Mouse (Mus musculus) liver, embryonic 16.5 days (tissue): ENCODE measurements around the gene Man2a1. TPM values are rescaled to one million over a fixed set of nuclear protein-coding genes. Genes with fewer than 3 reads are reported as not detected.

ENCODE experiments used
- ATAC-seq: fragments of 200-750 bp; cut with Nextera tagmentation; 2 replicates; pipeline ENCODE4 v1.8.0; 2017; ENCODE audit warnings: low read depth, mild to moderate bottlenecking, moderate number of reproducible peaks, moderate library complexity
- H3K27ac ChIP-seq: fragments of 300-500 bp; sonication (generic); 2 replicates; pipeline ENCODE4 v1.5.1; 2014; ENCODE audit warnings: mild to moderate bottlenecking, low read length
- H3K27me3 ChIP-seq: fragments of 300-500 bp; sonication (generic); 2 replicates; pipeline ENCODE4 v1.6.1; 2014; ENCODE audit warnings: low read depth, low read length, mixed read lengths; ENCODE audit not compliant: control insufficient read depth, insufficient read depth
- H3K36me3 ChIP-seq: fragments of 300-500 bp; sonication (generic); 2 replicates; pipeline ENCODE4 v1.6.1; 2014; ENCODE audit warnings: mild to moderate bottlenecking; ENCODE audit not compliant: control insufficient read depth, insufficient read depth
- H3K4me1 ChIP-seq: fragments of 300-500 bp; sonication (generic); 2 replicates; pipeline ENCODE4 v1.6.1; 2014; ENCODE audit warnings: low read depth, low read length, mixed read lengths; ENCODE audit not compliant: control insufficient read depth
- H3K4me2 ChIP-seq: fragments of 300-500 bp; sonication (generic); 2 replicates; pipeline ENCODE4 v1.6.1; 2014; ENCODE audit warnings: low read depth, low read length, mixed read lengths
- H3K4me3 ChIP-seq: fragments of 300-500 bp; sonication (generic); 2 replicates; pipeline ENCODE4 v1.5.1; 2014; ENCODE audit warnings: low read depth, mild to moderate bottlenecking, low read length
- H3K9ac ChIP-seq: fragments of 300-500 bp; sonication (generic); 2 replicates; pipeline ENCODE4 v1.6.1; 2014; ENCODE audit warnings: low read depth, low read length
- H3K9me3 ChIP-seq: fragments of 300-500 bp; sonication (generic); replicated peaks from 2 replicates; pipeline ENCODE4 v1.6.1; 2016; ENCODE audit warnings: low read length; ENCODE audit not compliant: control insufficient read depth
- WGBS: fragments of 180-500 bp; shearing (Covaris S2); extraction: QIAGEN DNeasy Blood & Tissue Kit; methylation state at CpG from one replicate; pipeline ENCODE4 v1.1.7; 2014; ENCODE audit not compliant: insufficient replicate concordance; 5-methylcytosine and 5-hydroxymethylcytosine counted together
- polyA plus RNA-seq: library from polyadenylated mRNA; unstranded; fragments of >200 nt; fragmentation: Nextera tagmentation; extraction: Ambion mirVana; gene quantifications from 2 replicates; pipeline ENCODE4 v1.2.1, GENCODE M21; 2015

The Man2a1 gene
- polyA plus RNA-seq, 1 experiment from 2014 or later, result 6.3 TPM

DNA sequence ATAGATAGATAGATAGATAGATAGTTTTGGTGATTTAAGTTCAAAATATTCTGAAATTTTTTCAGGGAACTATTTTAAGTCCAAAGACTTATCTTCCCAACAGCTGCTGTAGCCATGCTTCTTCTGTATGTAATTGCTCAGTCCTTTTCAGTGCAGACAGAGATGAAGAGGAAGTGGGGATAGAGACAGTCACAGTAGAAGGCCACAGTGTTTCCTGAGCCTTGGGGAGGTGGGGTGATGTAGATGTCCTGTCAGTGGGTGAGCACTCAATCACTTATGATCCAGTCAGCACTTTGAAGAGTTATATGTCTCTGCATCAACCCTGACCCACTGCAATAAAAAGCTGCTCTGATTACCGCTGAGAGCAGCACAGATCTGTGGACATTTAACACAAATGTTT, 122.6 kb downstream of the Man2a1 start:
- H3K27ac ChIP-seq, result no peak overlapping the region
- H3K9ac ChIP-seq, result no peak overlapping the region
- H3K4me3 ChIP-seq, result no peak overlapping the region
- H3K27me3 ChIP-seq, result no peaks in the 10 kb centered on the region
- H3K9me3 ChIP-seq, result no peaks in the 10 kb centered on the region
- H3K4me2 ChIP-seq, result no peak overlapping the region
- H3K36me3 ChIP-seq, result no peaks in the 10 kb centered on the region
- ATAC-seq, result no peak
- 38% methylated on average over 1 of the region's 1 CpGs for WGBS
- no peaks in the 10 kb centered on the region for H3K4me1 ChIP-seq

DNA sequence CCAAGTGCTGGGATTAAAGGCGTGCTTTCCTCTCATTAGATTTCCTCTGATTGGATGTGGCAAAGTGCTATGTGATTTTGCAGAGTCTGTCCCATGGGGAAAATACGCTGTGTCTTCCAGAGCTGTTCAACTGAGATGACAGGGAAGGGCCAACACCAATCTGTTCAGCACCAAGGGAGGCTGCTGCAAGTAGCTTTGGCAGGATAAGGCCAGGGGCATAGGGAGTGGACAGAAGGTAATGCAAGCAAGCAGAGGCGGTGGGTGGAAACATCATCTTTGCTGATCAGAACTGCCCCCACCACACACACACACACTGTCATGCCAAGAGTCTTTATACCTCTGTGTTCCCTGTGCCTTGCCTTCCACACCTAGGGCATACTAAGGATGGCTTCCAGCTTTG, 124.7 kb downstream of the Man2a1 start:
- H3K4me3 ChIP-seq, result no peak overlapping the region
- H3K4me1 ChIP-seq, result no peaks in the 10 kb centered on the region
- ATAC-seq, result no peak
- 75% methylated on average over 3 of the region's 3 CpGs for WGBS
- H3K9me3 ChIP-seq, result no peaks in the 10 kb centered on the region
- no peaks in the 10 kb centered on the region for H3K27me3 ChIP-seq
- H3K4me2 ChIP-seq, result no peak overlapping the region
- H3K36me3 ChIP-seq, result no peaks in the 10 kb centered on the region
- no peak overlapping the region for H3K27ac ChIP-seq
- H3K9ac ChIP-seq, result no peak overlapping the region

DNA sequence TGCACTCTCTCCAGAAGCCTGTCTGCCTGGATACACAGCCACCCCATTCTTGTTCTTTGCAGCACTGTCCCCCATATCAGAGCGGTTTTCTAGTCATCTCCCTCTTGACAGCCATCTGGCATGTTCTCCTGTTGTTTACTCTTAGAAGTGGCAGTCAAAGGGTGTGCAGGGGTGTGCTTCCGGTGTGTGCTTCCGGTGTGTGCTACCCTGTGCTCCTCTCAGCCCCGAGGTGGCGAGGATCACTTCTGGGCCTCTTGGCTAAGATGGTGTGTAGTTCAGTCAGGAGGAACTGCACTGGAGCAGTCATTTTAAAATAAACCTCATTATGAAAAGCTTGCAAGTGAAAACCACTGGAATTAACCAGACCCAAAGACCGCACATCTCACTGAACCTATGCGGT, 125.5 kb downstream of the Man2a1 start:
- H3K4me2 ChIP-seq, result no peak overlapping the region
- no peaks in the 10 kb centered on the region for H3K27me3 ChIP-seq
- H3K36me3 ChIP-seq, result no peaks in the 10 kb centered on the region
- WGBS, result 67% methylated on average over 7 of the region's 7 CpGs
- no peaks in the 10 kb centered on the region for H3K9me3 ChIP-seq
- H3K9ac ChIP-seq, result no peak overlapping the region
- no peak for ATAC-seq
- no peaks in the 10 kb centered on the region for H3K4me1 ChIP-seq
- H3K27ac ChIP-seq, result no peak overlapping the region
- no peak overlapping the region for H3K4me3 ChIP-seq

DNA sequence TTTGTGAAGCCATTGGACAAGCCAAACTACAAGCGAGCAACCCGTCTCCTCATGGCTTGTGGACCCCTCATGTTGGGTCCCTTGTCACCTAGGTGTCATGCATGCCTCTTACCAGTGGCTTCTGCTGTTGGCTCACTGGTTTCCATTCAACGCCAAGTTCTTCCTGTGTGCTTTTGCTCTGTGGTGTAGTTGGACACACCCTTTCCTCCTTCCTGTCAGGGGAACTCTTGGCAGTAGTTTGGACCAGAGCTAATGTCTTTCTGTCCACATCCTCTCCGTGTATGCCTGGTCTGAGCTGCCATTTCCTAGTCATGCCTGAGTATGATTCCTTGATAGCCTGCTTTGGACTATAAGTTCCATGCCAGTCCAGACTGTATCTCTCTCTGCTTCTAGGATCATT, 135.0 kb downstream of the Man2a1 start:
- no peaks in the 10 kb centered on the region for H3K27me3 ChIP-seq
- no peak for ATAC-seq
- H3K9ac ChIP-seq, result no peak overlapping the region
- H3K36me3 ChIP-seq, result peaks cover 7% of the 10 kb centered on the region; the same call in 1 of the 2 replicates
- H3K4me2 ChIP-seq, result no peak overlapping the region
- H3K27ac ChIP-seq, result no peak overlapping the region
- H3K4me1 ChIP-seq, result no peaks in the 10 kb centered on the region; the same call in 1 of the 2 replicates
- no peaks in the 10 kb centered on the region for H3K9me3 ChIP-seq
- no peak overlapping the region for H3K4me3 ChIP-seq
- WGBS, result 50% methylated on average over 4 of the region's 4 CpGs

DNA sequence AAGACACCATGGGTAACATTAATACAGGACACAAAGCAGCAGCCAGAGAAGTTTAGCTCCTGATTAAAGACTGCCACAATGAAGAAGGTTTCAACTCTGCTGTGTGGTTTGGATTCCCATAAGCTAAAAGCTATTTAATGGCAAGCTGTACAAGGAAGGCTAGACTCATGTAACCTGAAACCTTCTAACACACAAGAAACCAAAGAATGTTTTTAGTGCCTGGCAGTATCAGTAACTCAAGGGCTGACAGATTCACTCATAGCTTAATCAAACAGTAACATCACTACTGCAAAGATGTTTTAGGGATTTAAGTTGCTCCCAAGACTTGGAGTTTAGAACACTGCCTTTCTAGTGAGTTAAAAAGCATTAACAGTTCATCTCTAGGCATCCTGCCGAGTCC, 137.4 kb downstream of the Man2a1 start:
- H3K36me3 ChIP-seq, result peaks cover 7% of the 10 kb centered on the region

DNA sequence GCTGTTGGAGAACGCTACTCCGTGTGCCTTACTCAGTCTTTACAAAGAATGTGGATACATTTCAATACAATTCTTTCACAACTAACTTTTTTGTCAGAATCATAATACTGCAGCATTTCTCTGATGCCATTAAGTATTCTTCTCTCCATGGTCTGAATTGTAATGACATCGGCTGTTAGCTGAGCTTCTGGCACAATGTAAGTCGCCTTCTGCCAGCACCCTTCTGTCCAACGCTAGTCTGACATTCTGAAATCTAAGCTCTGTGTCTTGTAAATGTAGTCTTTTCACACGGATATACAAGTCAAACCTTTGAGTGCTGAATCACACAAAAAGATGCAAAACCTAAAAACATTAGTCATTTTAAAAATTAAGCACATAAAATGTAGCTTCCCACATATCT, 138.6 kb downstream of the Man2a1 start:
- Histone ChIP-seq H3K27me3 (no peaks in the 10 kb centered on the region), H3K4me2 (no peak overlapping the region), H3K36me3 (peaks cover 3% of the 10 kb centered on the region), H3K9me3 (no peaks in the 10 kb centered on the region), H3K4me3 (no peak overlapping the region), H3K4me1 (no peaks in the 10 kb centered on the region; the same call in 1 of the 2 replicates), H3K27ac (no peak overlapping the region), H3K9ac (no peak overlapping the region)
- WGBS, result 85% methylated on average over 6 of the region's 6 CpGs
- no peak for ATAC-seq

More for the DNA sequence above, 137.4 kb downstream of the Man2a1 start:
- 57% methylated on average over 1 of the region's 1 CpGs for whole genome bisulfite sequencing
- Histone ChIP-seq H3K4me1 (no peaks in the 10 kb centered on the region; the same call in 1 of the 2 replicates), H3K4me2 (no peak overlapping the region), H3K27ac (no peak overlapping the region), H3K9ac (no peak overlapping the region), H3K9me3 (no peaks in the 10 kb centered on the region), H3K27me3 (no peaks in the 10 kb centered on the region), H3K4me3 (no peak overlapping the region)
- ATAC-seq, result no peak

DNA sequence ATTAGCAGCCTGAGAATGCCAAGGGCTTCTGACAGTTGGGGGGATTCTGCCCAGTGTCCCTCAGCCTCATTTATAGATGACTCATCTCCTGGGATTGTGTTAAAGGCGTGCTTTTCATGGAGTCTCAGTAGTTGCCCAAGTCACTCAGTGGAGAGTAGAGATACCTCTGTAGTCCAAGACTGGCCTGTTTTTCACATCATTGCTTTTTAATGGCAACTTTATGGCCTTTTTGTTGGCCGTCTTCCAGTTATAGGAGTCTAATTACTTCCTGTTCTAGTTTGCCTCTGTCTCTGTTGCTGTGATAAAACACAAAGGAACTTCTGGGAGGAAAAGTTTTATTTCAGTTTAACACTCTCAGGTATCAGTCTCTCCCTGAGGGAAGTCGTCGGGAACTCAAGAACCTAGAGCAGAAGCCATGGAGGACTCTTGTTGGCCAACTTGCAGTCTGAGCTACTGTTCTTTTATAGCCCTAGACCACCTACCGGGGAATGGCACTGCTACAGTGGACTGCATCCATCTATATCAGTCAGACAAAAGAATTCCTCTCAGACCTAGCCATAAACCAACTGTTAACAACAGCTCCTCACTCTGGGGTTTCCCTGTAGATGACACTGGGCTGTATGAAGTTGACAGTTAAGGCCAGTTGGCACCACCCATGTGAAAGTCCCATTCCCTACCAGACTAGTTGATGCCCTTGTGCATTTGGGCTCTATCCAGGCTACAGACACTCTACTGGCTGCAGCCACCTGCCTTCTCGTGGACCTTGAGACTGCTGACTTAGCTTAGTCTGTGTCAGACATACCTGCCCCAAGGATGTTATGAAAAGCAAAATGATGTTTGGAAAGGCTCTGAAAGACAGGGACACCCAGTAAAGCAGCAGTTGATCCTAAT, 142.4 kb downstream of the Man2a1 start:
- 72% methylated on average over 6 of the region's 6 CpGs for WGBS
- H3K9me3 ChIP-seq, result no peaks in the 10 kb centered on the region; the same call in 1 of the 2 replicates
- no peak overlapping the region for H3K9ac ChIP-seq
- no peak overlapping the region for H3K4me2 ChIP-seq
- H3K27me3 ChIP-seq, result no peaks in the 10 kb centered on the region
- no peak for ATAC-seq
- no peak overlapping the region for H3K4me3 ChIP-seq
- H3K4me1 ChIP-seq, result no peaks in the 10 kb centered on the region; the same call in none of the 2 replicates
- peaks cover 15% of the 10 kb centered on the region for H3K36me3 ChIP-seq
- no peak overlapping the region for H3K27ac ChIP-seq

DNA sequence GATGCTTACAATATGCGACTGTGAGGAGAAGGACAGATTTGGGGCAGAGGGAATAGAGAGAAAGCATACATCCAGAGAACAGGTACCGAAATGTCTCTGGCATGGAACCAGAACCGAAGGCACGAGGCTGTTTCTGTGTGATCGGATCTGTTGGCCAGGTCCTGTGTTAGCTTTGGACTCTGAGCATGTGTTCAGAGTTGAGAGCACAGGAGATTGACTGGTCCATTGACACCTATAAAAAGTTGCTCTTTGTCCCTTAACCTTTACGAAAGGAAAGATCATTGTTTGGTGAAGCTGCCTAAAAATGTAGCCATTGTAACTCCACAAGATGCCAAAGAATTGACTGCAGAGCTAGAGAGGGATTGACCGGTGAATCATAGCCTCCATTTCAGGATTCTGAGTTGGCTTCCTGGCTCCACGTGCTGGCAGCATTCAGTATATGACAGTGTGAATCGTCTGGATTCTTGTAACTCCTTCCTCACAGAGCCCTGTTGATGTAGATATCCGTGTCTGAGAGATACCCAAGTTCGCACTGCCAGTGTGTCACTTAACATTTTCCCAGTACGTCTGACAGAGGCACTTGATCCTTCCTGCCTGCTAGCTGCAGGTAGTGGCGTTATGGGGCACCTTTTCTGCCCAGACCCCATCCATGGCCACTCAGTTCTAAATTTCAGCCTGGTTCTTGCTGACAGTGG, 143.2 kb downstream of the Man2a1 start:
- H3K4me3 ChIP-seq, result no peak overlapping the region
- H3K27me3 ChIP-seq, result no peaks in the 10 kb centered on the region
- H3K9me3 ChIP-seq, result no peaks in the 10 kb centered on the region; the same call in 1 of the 2 replicates
- H3K4me1 ChIP-seq, result no peaks in the 10 kb centered on the region; the same call in none of the 2 replicates
- ATAC-seq, result no peak
- no peak overlapping the region for H3K4me2 ChIP-seq
- no peak overlapping the region for H3K9ac ChIP-seq
- 70% methylated on average over 13 of the region's 13 CpGs for WGBS
- H3K27ac ChIP-seq, result no peak overlapping the region
- H3K36me3 ChIP-seq, result peaks cover 15% of the 10 kb centered on the region
